Mouse (Mus musculus) heart, embryonic 13.5 days (tissue): ENCODE results near the gene Cdc27. TPM values are rescaled to one million over a fixed set of nuclear protein-coding genes. Genes with fewer than 3 reads are reported as not detected.
"Not testable (repeated sequence)": the region's sequence is repeated elsewhere in the genome, so short reads cannot be mapped to it uniquely, and the experiment has no call there.

Experiments
- ATAC-seq: fragments of 200-750 bp; cut with Nextera tagmentation; 2 replicates; pipeline ENCODE4 v1.8.0; 2017; ENCODE audit warnings: moderate TSS enrichment; ENCODE audit not compliant: insufficient number of reproducible peaks, low FRiP score, low TSS enrichment; ENCODE audit errors: extremely low read depth
- H3K27ac ChIP-seq: fragments of 300-500 bp; sonication (generic); replicated peaks from 2 replicates; pipeline ENCODE4 v1.5.1; 2015; ENCODE audit warnings: moderate library complexity, mild to moderate bottlenecking, inconsistent platforms
- H3K27me3 ChIP-seq: fragments of 300-500 bp; sonication (generic); replicated peaks from 2 replicates; pipeline ENCODE4 v1.6.1; 2015; ENCODE audit warnings: mild to moderate bottlenecking, inconsistent platforms
- H3K36me3 ChIP-seq: fragments of 300-500 bp; sonication (generic); 2 replicates; pipeline ENCODE4 v1.6.1; 2015; ENCODE audit warnings: mild to moderate bottlenecking, inconsistent platforms
- H3K4me1 ChIP-seq: fragments of 300-500 bp; sonication (generic); 2 replicates; pipeline ENCODE4 v1.6.1; 2015; ENCODE audit warnings: inconsistent platforms
- H3K4me2 ChIP-seq: fragments of 300-500 bp; sonication (generic); 2 replicates; pipeline ENCODE4 v1.6.1; 2015; ENCODE audit warnings: inconsistent platforms, mild to moderate bottlenecking, moderate library complexity
- H3K4me3 ChIP-seq: fragments of 300-500 bp; sonication (generic); 2 replicates; pipeline ENCODE4 v1.5.1; 2015; ENCODE audit warnings: moderate library complexity, mild to moderate bottlenecking, inconsistent platforms
- H3K9ac ChIP-seq: fragments of 300-500 bp; sonication (generic); 2 replicates; pipeline ENCODE4 v1.6.1; 2015; ENCODE audit warnings: inconsistent platforms, mild to moderate bottlenecking, moderate library complexity
- H3K9me3 ChIP-seq: fragments of 300-500 bp; sonication (generic); 2 replicates; pipeline ENCODE4 v1.6.1; 2016; ENCODE audit warnings: inconsistent platforms
- WGBS: fragments of 180-500 bp; shearing (Covaris S2); methylation state at CpG from one replicate; pipeline ENCODE4 v1.1.7; 2015; ENCODE audit warnings: mixed read lengths; 5-methylcytosine and 5-hydroxymethylcytosine counted together
- polyA plus RNA-seq: library from polyadenylated mRNA; unstranded; fragments of >200 nt; fragmentation: Nextera tagmentation; extraction: Ambion mirVana; gene quantifications from 2 replicates; pipeline ENCODE4 v1.2.1, GENCODE M21; 2015

The Cdc27 gene
- polyA plus RNA-seq, 1 experiment from 2014 or later, result 31.7 TPM

DNA sequence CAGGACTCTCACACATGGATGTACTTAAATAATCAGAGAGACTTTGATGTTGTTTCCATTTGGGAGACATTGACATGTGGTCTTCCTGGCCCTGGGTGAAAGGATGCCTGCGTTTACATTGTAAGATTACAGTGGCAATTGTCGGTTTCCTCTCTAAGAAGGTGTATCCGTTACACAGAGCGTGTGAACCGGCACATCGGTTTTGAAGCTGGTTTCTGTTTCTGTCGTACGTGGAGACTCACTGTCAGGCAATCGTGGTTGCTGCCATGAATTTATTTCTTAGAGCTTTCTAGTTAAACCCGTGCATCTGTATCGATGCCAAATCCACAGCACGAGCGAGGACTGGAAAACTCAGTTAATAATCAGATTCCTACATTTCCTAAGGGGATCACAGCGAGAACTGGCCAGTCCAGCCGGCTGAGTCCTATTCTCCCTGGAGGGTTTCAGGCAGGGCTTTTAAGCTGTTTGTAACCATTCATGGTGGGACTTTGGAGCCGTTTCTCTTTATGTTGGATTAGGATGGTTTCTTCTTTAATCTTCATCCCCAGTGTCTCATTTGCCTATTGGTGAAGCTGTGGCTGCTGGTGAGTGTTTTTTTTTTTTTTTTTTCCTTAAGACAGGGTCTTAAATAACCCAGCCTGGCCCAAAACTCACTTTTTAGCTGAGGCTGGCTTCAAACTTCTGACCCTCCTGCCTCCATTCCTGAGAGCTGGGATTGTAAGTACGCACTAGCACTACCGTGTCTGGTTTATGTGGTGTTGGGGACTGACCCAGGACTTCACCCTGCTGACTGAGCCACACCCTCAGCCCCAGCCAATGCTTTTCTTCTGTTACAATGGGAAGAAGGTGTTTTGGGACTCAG, 31.3 kb upstream of the Cdc27 start:
- no peak for ATAC-seq
- Histone ChIP-seq H3K9me3 (no peaks in the 10 kb centered on the region), H3K27ac (peak overlapping the region; percentile 97), H3K9ac (peak overlapping the region; percentile 69), H3K27me3 (no peaks in the 10 kb centered on the region), H3K4me3 (peak overlapping the region; percentile 38), H3K4me2 (peak overlapping the region; percentile 73), H3K4me1 (peaks cover 63% of the 10 kb centered on the region), H3K36me3 (peaks cover 76% of the 10 kb centered on the region)
- 45% methylated on average over 18 of the region's 18 CpGs for WGBS

DNA sequence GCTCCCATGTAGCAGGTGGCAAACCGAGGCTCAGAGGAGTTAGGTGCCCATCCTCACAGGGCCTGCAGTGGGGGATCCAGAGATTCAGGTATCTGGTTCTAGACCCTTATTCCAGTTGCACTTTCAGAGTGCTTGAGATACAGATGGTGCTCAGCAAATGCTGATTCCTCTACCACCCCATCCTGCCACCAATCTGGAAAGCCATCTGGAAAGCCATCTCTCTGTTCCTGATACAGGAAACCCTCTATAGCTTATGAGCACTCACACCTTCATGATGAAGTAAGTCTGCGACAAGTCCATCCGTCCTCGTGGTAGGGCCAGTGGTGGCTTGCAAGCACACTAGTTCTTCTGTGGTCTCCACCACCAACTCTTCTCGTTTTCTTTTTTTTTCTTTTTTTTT, 30.2 kb upstream of the Cdc27 start:
- Histone ChIP-seq H3K4me2 (peak overlapping the region; percentile 73), H3K9ac (peak overlapping the region; percentile 94), H3K27me3 (no peaks in the 10 kb centered on the region), H3K36me3 (peaks cover 65% of the 10 kb centered on the region), H3K4me1 (peaks cover 71% of the 10 kb centered on the region), H3K9me3 (no peaks in the 10 kb centered on the region), H3K27ac (peak overlapping the region; percentile 97), H3K4me3 (peak overlapping the region; percentile 66)
- WGBS, result 63% methylated on average over 5 of the region's 5 CpGs
- ATAC-seq, result no peak

DNA sequence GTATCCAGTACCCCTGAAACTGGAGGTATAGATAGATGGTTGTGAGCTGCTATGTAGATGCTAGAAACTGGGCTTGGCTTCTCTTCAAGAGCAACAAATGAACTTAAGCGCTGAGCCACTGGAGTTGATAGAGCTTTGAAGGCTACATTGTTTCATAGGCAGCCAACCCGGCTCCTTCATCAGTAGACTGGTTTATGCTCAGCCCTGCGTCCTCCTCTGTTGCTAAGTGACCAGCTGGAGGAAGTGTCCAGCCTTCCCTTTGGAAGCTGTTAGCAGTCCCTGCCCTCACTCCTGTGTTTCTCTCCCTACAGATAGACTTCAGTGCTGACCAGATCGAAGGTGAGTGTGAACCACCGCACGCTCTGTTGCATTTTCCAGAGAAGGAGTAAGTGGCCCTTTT, 29.7 kb upstream of the Cdc27 start:
- no peaks in the 10 kb centered on the region for H3K27me3 ChIP-seq
- no peak for ATAC-seq
- peaks cover 60% of the 10 kb centered on the region for H3K36me3 ChIP-seq
- peak overlapping the region; percentile 73 for H3K4me2 ChIP-seq
- H3K27ac ChIP-seq, result peak overlapping the region; percentile 97
- peaks cover 71% of the 10 kb centered on the region for H3K4me1 ChIP-seq
- H3K4me3 ChIP-seq, result peak overlapping the region; percentile 66
- WGBS, result 31% methylated on average over 6 of the region's 6 CpGs
- peak overlapping the region; percentile 94 for H3K9ac ChIP-seq
- no peaks in the 10 kb centered on the region for H3K9me3 ChIP-seq

DNA sequence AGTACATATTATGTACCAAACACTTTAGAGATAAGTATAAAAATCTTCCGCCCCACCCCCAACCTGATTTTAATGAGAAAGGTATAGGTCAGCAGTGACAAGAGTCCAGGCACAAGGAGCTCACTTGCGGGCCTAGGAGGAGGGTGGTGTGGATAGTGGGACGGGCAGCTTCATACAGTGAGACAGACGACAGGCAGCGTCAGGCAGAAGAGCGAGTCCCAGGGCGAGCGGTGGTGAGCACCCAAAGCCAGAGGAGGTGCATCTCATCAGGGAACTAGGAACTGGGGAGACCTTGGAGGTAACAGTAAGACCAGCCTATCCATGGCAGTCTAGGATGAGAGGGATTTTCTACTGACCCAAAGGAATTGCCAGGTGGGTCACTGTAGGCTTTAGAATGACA, 29.2 kb upstream of the Cdc27 start:
- no peak for ATAC-seq
- WGBS, result 59% methylated on average over 8 of the region's 8 CpGs
- Histone ChIP-seq H3K4me3 (peak overlapping the region; percentile 66), H3K9ac (peak overlapping the region; percentile 94), H3K4me1 (peaks cover 71% of the 10 kb centered on the region), H3K27me3 (no peaks in the 10 kb centered on the region), H3K9me3 (no peaks in the 10 kb centered on the region), H3K27ac (peak overlapping the region; percentile 97), H3K36me3 (peaks cover 55% of the 10 kb centered on the region), H3K4me2 (peak overlapping the region; percentile 73)

DNA sequence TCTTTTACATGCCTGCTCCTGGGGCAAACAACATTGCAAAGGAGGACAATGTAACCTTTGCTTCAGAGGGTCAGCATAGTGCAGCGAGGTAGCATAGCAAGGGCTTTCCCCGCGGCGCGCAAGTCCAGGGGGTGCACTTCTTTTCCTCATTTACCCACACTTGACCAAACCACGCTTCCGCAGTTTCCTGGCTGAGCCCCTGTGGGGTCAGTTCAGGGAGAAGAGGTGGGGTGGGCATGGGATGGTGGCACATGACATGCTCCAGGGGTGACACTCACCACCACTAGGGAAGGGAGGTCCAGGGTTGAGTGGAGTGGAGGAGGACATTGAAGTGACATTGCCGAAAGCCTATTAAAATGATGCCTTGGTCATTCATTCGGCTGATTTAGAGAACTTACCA, 28.7 kb upstream of the Cdc27 start:
- Histone ChIP-seq H3K4me3 (peak overlapping the region; percentile 66), H3K4me1 (peaks cover 71% of the 10 kb centered on the region), H3K27ac (peak overlapping the region; percentile 97), H3K36me3 (peaks cover 50% of the 10 kb centered on the region), H3K4me2 (peak overlapping the region; percentile 73), H3K9me3 (no peaks in the 10 kb centered on the region), H3K27me3 (no peaks in the 10 kb centered on the region), H3K9ac (peak overlapping the region; percentile 94)
- WGBS, result 28% methylated on average over 9 of the region's 9 CpGs
- ATAC-seq, result no peak

DNA sequence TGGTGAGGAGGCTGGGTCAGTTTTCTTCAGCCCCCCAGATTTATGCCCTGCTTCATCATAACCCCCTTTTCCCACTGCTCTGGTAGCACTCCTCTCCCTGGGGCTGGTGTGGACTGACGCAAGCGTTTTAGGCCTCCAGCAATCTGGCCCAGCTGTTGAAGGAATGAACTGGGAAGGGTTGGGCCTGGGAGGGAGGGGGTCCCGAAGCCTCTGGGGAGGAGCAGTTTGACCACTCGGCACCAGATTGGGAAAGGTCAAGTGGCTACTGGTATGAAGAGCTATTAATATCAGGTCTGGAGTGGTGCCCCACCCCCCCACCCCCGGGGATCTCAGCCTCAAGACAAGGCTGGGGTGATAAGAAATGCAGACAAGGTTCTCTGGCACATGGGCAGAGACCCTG, 27.7 kb upstream of the Cdc27 start:
- Histone ChIP-seq H3K4me1 (peaks cover 64% of the 10 kb centered on the region), H3K27me3 (no peaks in the 10 kb centered on the region), H3K9me3 (no peaks in the 10 kb centered on the region), H3K4me2 (peak overlapping the region; percentile 73), H3K4me3 (peak overlapping the region; percentile 66), H3K27ac (peak overlapping the region; percentile 97), H3K9ac (peak overlapping the region; percentile 94), H3K36me3 (peaks cover 40% of the 10 kb centered on the region)
- ATAC-seq, result no peak
- 15% methylated on average over 5 of the region's 5 CpGs for WGBS

DNA sequence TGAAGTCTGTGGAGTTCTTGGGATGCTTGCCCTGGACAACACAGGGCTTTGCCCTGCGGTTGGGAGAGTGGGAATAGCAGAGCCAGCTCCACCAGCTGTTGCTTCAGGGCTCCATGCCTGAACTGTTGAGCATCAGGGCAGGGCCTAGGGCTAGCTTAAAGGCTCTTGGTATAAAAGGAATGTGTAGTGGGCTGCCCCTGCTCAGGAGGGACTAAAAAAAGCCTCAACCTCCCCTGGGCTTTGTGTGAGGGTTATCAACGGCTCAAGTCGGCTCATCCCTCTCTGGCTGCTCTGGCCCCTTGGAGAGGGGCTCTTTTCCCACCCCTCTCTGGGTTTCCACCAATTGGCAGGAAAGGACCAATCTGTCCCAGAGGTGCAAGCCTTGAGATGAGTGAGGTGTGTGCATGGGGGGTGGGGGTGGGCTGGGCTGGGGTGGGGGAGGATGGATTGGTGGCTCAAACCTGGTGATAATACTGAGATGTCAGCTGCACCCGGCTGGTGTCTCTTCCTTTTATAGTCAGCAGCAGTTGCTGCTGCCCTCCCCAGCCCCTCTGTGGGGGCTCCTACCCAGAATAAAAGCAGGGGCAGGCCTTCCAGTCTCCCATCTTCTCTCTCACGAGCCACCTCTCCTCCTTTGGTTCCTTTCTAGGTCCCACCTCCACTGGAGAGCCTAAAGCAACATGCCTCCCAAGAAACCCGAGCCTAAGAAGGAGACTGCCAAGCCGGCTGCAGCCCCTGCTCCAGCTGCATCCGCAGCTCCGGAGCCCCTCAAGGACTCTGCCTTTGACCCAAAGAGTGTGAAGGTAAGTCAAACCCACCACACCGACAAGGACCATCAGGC, 26.6 kb upstream of the Cdc27 start:
- H3K4me1 ChIP-seq, result peaks cover 64% of the 10 kb centered on the region

DNA sequence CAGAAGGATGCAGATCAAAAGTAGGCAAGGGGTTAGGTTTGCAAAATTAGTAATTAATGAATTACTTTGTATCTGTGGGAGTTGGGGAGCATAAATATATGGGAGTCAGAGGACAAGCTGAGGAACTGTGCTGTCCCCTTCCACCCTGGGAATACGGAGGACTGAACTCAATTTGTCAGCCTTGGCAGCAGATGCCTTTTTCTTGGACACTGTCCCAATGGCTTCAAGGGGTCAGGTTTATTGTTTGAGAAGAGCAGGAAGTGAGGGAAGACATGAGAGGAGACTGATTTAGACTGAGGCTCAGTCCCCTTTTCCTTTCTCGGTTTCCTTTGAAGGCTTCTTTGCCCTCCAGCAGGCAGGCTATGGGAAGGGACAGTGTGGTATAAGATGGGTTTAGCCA, 22.1 kb upstream of the Cdc27 start:
- WGBS, result 31% methylated on average over 2 of the region's 2 CpGs
- peak overlapping the region; percentile 14; the same call in 1 of the 2 replicates for H3K9ac ChIP-seq
- H3K36me3 ChIP-seq, result no peaks in the 10 kb centered on the region
- H3K4me1 ChIP-seq, result peaks cover 40% of the 10 kb centered on the region
- H3K9me3 ChIP-seq, result no peaks in the 10 kb centered on the region
- peak overlapping the region; percentile 39 for H3K27ac ChIP-seq
- no peak overlapping the region for H3K4me2 ChIP-seq
- H3K27me3 ChIP-seq, result no peaks in the 10 kb centered on the region
- ATAC-seq, result no peak
- no peak overlapping the region for H3K4me3 ChIP-seq

More for the DNA sequence above, 26.6 kb upstream of the Cdc27 start:
- Histone ChIP-seq H3K27me3 (no peaks in the 10 kb centered on the region), H3K27ac (peak overlapping the region; percentile 97), H3K4me2 (peak overlapping the region; percentile 73), H3K4me3 (peak overlapping the region; percentile 66), H3K36me3 (peaks cover 29% of the 10 kb centered on the region), H3K9ac (peak overlapping the region; percentile 94), H3K9me3 (no peaks in the 10 kb centered on the region)
- 22% methylated on average over 10 of the region's 10 CpGs for WGBS
- ATAC-seq, result peak; percentile 81

DNA sequence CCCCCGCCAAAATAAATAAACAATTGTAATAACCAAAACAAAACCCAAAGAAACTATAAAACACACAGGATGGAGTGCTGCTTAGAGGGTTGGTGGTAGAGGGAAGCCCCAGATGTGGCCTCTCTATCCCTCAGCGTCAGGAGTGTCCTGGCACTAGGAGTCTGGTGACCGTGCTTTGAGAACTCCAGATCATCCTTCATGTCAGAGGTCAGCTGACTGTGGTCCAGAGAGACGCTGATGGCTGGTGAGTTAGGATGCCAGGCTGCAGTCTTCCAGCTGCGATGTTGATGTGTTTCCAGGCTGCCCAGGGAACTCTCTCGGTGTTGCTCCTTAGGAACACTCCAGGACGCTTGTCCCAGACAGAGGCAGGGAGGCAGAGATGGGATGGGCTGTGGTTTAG, 21.7 kb upstream of the Cdc27 start:
- no peak overlapping the region for H3K4me2 ChIP-seq
- no peaks in the 10 kb centered on the region for H3K27me3 ChIP-seq
- no peaks in the 10 kb centered on the region for H3K9me3 ChIP-seq
- no peaks in the 10 kb centered on the region for H3K36me3 ChIP-seq
- ATAC-seq, result no peak
- 53% methylated on average over 7 of the region's 7 CpGs for WGBS
- peaks cover 43% of the 10 kb centered on the region for H3K4me1 ChIP-seq
- peak overlapping the region; percentile 14; the same call in 1 of the 2 replicates for H3K9ac ChIP-seq
- peak overlapping the region; percentile 20; the same call in 1 of the 2 replicates for H3K27ac ChIP-seq
- H3K4me3 ChIP-seq, result no peak overlapping the region

DNA sequence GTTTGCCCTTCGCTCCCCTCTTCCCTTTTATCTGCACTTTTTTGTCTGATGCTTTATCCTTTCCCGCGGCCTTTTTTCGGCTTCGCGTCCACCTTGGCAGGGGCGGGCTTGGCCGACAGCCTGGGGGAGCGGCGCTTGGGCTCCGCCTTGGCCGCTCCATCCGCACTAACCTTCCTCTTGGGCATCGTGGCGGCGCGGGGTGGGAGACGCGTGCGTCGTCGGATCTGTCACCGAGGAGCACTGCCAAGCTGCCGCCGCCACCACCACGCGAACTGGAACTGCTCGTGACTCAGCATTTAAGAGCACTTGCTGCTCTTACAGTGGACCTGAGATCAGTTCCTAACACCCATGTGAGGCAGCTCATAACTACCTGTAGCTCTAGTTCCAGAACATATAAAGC, 21.0 kb upstream of the Cdc27 start:
- H3K4me3 ChIP-seq, result peak overlapping the region; percentile 50
- 0 out of 2 replicates have a peak, but pooled peaks have one; percentile 32 for ATAC-seq
- H3K9ac ChIP-seq, result peak overlapping the region; percentile 73
- not testable (repeated sequence) for H3K36me3 ChIP-seq, H3K9me3 ChIP-seq, H3K27me3 ChIP-seq, H3K27ac ChIP-seq
- peak overlapping the region; percentile 71 for H3K4me2 ChIP-seq
- peaks cover 46% of the 10 kb centered on the region for H3K4me1 ChIP-seq
- 2% methylated on average over 28 of the region's 28 CpGs for WGBS

DNA sequence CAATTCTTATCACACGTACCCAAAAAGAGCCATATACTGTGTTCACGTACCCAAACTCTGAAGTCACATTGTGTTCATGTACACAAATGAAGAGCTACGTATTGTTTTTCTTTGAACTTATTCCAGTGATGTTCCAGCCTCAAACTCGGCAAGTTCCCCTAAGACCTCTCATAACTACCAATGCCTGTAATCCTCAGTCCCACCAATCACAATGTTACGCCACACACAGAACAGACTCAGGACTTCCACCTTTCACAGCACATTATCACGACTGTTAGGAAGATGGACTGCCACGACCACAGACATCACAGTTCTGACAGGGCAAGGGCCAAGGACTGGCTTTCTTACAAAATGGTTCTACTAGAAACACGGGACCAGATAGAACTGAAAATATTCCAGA, 20.1 kb upstream of the Cdc27 start:
- not testable (repeated sequence) for H3K9ac ChIP-seq, H3K27me3 ChIP-seq, H3K4me2 ChIP-seq, H3K27ac ChIP-seq, H3K36me3 ChIP-seq, H3K4me3 ChIP-seq, H3K9me3 ChIP-seq, ATAC-seq
- peaks cover 50% of the 10 kb centered on the region for H3K4me1 ChIP-seq
- 74% methylated on average over 8 of the region's 8 CpGs for WGBS
